Mouse (Mus musculus) adrenal gland, adult 8-10 months (tissue): ENCODE results near the gene Ucp3. TPM values are rescaled to one million over a fixed set of nuclear protein-coding genes. Genes with fewer than 3 reads are reported as not detected.

Experiments
- DNase-seq: peaks from one replicate; pipeline ENCODE4 v3.0.0; 2022
- total RNA-seq, 4 experiments: library from RNA; stranded (reverse); gene quantifications; 2 replicates each; pipeline ENCODE4 v1.2.4; 2022

Gene Ucp3
- total RNA-seq, result 10 to 100 TPM in 3 of 4 experiments, 1 to 10 TPM in 1; 6.3 to 17.8 (median 14.7) TPM

GRCm38 (mm10) chr7:100472777-100473176 is at the start of gene Ucp3:
Gene Ucp3, plus strand, starts transcription at chr7:100472990.
- no peak for DNase-seq

GRCm38 (mm10) chr7:100425795-100426194 is 47.0 kb upstream of the Ucp3 start:
- no peak for DNase-seq

DNA sequence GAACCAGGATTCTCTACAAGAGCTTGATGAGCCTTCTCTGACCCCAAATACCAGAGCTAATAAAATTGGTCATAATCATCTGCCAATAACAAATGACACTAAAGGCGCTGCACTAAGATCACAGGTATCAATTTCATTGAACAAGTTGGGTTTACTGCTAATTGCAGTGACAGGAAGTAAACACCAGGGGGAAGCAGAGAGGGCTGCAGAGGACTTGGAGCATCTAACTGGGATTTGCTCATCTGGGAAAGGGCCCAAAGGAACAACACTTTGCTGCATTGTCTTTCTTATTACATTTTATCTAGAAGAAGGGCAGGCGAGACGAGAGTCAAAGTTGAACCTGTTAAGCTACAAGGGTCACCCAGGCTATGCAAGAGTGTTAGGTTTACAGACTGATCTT is 43.7 kb upstream of the Ucp3 start:
- peak; percentile 11 for DNase-seq

GRCm38 (mm10) chr7:100429911-100430310 is 42.9 kb upstream of the Ucp3 start:
- no peak for DNase-seq

DNA sequence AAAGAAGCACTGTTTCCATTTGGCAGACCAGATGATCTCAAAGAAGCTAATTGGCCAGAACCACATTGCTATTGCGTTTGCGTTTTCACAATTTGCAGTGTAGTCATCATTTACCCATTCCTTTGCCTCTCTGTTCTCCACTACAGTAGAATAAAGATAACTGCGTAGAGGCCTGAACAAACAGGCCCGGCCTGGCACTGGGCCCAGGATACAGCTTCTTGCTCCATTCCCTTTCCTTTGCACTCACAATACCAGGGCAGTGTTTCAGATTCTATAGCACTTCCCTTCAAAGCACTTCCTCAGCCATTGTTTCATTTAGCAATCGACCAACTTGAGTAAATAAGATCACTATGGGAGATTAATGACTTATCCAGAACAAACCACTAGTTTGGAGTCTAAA is 41.7 kb upstream of the Ucp3 start:
- DNase-seq, result peak; percentile 25

- no peak for DNase-seq
Measured at GRCm38 (mm10) chr7:100433295-100433694, 39.5 kb upstream of the Ucp3 start.

DNA sequence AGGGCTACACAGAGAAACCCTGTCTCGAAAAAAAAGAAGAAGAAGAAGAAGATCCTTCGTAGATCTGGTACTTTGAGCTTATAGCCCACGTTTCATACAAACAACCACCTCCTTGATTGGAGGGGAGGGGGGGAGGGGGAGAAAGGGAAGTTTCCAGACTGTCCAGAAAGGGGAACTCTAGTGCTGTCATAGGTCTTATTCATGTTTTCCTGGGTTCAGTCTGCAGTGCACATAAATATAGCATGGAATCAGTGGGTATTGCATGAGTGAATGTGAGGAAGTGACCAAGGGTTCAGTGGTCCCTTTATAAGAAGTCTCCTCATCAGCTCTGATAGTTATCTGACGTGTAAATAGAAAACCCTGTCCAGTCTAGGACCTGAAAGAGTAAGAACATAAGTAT is 29.1 kb upstream of the Ucp3 start:
- no peak for DNase-seq

DNA sequence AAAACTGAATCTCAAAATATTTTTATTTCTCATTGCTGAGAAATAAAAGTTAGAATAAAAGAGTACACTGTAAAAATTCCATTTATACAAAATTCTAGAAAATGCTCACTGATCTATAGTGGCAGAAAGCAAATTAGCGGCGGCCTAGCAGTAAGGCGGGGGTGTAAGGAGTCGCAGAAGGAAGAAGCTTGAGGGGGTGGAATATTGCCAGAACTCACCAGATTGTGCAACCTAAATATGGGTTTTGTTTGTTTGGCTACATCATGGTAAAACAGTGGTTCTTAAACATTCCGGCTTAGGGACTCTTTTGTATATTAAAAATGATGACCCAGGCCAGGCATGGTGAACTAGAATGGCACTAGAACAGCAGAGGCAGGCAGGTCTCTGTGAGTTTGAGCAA is 26.5 kb upstream of the Ucp3 start:
- no peak for DNase-seq

DNA sequence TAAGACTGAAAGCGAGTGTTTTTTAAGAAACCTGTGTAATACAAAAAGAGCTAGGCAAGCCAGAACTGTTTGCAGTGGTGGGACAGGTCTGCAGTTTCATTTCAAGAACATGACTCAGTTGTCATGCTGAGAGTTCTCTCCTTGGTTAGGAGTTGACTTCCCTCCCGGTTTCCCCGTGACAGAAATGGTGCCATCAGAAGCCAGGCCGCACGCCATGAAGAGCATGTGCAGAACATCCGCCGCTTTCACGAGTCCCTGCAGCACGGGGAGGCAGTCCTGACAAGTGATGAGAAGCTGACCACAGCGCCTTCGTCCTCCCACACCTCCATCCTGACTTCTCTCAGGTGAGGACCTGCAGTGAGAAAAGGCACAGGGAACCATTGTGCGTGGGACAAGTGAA is 24.3 kb upstream of the Ucp3 start:
- no peak for DNase-seq

DNA sequence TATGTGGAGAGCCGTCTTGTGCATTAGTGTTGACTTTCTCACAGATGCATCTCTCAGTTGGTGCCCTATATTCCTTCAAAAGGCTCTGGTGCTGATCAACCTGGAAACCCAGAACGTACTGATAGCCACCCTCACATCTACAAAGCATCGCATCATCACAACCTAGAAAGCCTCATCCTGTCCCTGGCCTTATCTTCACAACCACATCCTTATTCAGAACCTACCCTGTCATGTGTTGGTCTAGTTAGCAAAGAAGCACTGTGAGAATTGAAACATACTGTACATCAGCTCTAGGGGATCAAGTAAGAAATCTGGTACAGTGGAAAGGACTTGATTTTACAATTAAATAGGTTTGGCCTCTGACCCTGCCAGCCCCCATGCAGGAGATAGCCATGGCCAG is 23.8 kb upstream of the Ucp3 start:
- DNase-seq, result no peak

- DNase-seq, result no peak
Measured at GRCm38 (mm10) chr7:100458153-100458552, 14.6 kb upstream of the Ucp3 start.

DNA sequence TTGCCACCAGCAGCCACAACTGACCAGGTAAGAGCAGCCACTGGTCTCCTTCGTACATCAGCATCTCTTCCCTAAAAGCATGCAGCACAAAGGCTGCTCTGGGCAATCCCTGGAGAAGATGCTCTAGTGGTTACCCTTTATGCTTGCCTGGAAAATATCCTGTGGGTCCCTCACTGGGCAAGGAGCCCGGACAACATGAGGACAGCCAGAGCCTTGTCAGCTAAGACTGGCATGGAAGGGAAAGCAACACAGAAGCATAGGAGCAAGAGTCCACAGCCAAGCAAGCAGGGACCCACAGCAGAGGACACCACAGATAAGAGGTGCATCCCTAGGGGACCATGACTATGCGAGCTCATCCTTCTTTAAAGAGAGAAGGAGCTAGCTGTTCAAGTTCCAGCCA is 12.9 kb upstream of the Ucp3 start:
- DNase-seq, result no peak

- DNase-seq, result peak; percentile 67
Measured at GRCm38 (mm10) chr7:100461621-100462151, 11.1 kb upstream of the Ucp3 start.

- no peak for DNase-seq
Measured at GRCm38 (mm10) chr7:100463194-100463593, 9.6 kb upstream of the Ucp3 start.

DNA sequence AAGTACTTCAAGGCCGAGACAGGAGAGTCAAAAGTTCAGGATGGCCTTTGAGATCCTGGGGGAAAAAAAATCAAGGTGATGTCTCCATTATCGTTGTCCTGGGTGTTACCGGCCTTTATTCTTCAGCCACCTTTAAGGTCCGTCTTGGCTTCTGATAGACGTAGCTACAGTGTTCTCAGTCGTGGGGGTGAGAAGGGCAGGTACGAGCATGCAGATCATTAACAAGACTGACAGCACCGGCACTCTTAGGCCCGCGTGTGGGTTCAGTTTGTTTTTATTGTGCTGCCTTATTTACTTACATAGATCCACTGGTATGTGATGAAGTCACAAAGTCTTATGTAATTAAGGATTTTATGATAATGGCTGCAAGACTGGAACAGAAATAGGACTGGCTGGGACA is 9.0 kb upstream of the Ucp3 start:
- DNase-seq, result no peak

- no peak for DNase-seq
Measured at GRCm38 (mm10) chr7:100464248-100464647, 8.5 kb upstream of the Ucp3 start.

DNA sequence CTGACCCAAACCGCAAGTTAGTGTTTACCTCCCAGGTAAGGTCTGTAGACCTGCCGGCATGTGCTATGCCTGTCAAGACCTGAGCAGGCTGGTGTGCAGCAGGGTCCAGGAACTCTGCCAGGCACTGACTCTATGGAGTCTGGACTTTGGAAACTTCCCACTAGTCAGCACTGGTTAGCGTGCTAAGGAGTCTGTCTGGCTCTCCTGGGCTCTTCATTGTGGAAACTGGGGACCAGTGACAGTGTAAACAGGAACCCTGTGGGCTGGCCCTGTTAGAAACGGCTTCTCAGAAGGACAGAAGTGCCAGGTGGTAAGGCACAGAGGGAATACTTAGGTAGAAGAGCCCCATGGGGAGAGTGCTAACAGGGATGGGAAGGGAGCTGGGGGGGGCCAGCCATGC is 7.5 kb upstream of the Ucp3 start:
- DNase-seq, result no peak

DNA sequence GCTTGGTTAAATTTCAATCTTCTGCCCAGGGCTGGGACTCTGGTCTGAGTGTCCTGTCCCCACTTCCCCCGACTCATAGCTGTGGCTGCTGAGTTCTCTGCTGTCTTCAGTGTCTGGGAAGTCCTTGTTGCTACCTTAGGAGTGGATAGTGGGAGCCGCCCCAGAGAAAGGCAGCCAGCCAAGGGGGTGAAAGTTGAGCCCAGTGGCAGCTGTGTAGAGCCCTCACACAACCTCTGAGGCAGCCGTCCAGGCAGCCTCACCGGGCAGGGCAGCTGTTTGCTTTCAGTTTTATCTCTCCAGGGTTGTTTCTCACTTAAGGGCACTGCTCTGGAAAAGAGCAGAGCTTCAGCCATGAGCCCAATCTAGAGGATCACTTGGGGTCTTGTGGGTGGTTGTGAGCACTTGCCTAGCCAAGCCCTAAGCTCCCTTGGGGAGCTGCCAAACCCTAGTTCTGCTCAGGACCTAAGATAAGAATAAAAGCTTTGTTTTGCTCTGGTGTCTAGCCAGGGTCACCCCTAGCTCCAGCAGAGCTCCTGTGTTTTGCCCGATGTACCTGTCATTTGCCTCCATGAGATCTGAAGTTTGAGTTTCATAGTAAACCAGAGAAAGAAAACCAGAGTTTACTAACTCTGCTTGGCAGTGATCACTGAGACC is 7.0 kb upstream of the Ucp3 start:
- peak; percentile 73 for DNase-seq

- no peak for DNase-seq
Measured at GRCm38 (mm10) chr7:100466781-100467510, 5.8 kb upstream of the Ucp3 start.

DNA sequence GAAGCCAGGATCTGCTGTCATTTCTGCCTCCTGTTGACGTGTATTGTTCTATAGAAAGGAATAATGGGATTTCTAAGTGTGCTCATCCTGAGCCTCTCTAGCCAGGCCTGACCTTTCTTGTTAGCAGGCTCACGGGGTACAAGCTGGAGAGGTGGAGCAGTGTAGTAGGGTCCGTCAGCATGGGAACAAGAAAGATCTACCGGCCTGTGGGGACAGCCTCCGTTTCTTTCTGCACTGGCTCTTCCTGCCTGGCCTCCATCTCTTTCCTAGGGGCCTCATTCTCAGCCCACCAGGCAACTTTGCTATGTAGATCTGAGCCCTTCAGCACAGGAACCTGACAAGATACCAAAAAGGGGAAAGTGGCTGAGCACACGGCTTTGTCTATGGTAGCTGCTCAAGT is 4.0 kb upstream of the Ucp3 start:
- no peak for DNase-seq

- DNase-seq, result no peak
Measured at GRCm38 (mm10) chr7:100469502-100469901, 3.3 kb upstream of the Ucp3 start.

DNA sequence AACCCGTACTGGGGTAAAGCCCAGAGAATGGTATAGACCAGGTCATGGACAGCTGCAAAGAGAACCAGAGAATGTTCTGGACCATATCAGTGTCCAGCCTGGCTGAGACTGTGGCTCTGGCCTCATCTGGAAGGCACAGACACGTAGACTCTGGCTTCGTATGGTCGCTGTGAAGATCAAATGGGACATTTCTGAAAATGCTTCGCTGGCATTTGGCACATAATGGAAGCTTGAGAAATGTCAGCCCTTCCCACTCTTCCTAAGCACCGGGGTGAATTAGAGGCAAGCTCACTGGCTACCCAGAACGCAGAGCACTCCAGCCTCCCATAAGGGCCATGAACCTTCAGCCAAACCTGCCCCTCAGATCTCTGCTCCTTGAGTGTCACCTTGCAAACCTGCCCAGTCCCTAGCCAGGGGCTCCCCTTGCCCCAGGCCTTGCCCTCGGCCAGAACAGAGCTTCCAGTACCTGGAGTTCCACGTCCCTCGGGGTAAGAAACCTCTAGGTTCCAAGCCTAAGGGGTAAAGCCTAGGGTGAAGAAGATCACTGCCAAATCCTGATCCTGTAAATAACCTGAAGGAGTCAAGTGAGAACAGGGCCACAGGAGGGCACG is 1.9 kb upstream of the Ucp3 start:
- DNase-seq, result no peak

GRCm38 (mm10) chr7:100471407-100471797 is 1.4 kb upstream of the Ucp3 start:
- no peak for DNase-seq
